Mouse (Mus musculus): ENCODE measurements around the gene Cd4.

- TF ChIP-seq CTCF (IDR thresholded peaks at IDR 0.05; ENCODE audit: control insufficient read depth, insufficient read depth, insufficient read length): no peak
- TF ChIP-seq MAX (IDR thresholded peaks at IDR 0.05): no peak
- no peak for TF ChIP-seq CEBPB (IDR thresholded peaks at IDR 0.05; ENCODE audit: low read depth)
- TF ChIP-seq MYOG (IDR thresholded peaks at IDR 0.05; ENCODE audit: control insufficient read depth, extremely low read depth, insufficient read length): no peak
- no peak for TF ChIP-seq MYOD1 (IDR thresholded peaks at IDR 0.05; ENCODE audit: control insufficient read depth, insufficient read length, low read depth)
Observed at GRCm38 (mm10) chr6:124862406-124863124, 25.5 kb downstream of the Cd4 start.
